Mouse (Mus musculus) adrenal gland, adult (tissue): ENCODE results near the gene Sephs2.
"Not testable (repeated sequence)": the region's sequence is repeated elsewhere in the genome, so short reads cannot be mapped to it uniquely, and the experiment has no call there.

ENCODE experiments used
- DNase-seq, 2 experiments: peaks; one replicate each; pipeline ENCODE4 v3.0.0; 2022 to 2023; ENCODE audit warnings: low spot score in 1 of 2; ENCODE audit not compliant: inconsistent age in 2 of 2

The Sephs2 gene

DNA sequence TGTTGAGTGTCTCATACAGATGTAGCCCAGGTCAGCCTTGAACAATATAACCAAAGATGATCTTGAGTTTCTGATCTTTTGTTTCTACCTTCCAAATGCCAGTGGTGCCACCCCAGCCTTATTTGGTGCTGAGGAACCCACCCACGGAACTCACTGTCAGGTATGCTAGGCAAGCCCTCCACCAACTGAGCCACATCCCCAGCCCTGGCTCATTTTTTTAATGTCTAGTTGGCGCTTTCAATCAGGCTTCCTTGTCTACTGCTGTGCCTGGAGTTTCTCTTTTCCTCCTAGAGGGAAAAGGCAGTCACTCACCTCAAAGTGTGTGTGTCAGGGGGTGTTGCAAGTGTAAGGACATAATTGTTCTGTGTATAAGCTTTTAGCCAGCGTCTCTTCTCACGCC lies 2.8 kb downstream of the Sephs2 start:
- DNase-seq: peak in 1 of 2 experiments; percentile 43

- no peak for DNase-seq
These were observed 3.2 kb downstream of the Sephs2 start for GRCm38 (mm10) chr7:127270666-127271065.

DNA sequence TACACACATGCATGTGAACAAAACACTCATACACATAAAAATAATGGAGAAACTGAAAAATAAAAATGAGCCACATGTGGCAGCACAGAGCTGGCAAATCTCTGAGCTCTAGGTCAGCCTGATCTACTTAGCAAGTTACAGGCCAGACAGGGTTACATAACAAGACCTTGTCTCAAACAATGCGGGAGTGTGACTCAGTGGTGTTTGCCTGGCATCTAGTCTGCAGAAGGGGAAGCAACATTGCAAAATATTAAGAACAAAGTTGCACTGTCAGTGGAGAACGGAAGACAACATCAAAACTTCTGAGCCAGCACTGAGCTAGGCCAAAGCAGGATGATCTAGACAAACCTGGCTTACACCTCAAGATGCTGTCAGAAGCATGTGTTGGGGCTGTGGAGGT lies 3.6 kb downstream of the Sephs2 start:
- DNase-seq: peak in 1 of 2 experiments; percentile 74

- no peak for DNase-seq
These were observed 10.3 kb downstream of the Sephs2 start for GRCm38 (mm10) chr7:127263526-127263925.

DNA sequence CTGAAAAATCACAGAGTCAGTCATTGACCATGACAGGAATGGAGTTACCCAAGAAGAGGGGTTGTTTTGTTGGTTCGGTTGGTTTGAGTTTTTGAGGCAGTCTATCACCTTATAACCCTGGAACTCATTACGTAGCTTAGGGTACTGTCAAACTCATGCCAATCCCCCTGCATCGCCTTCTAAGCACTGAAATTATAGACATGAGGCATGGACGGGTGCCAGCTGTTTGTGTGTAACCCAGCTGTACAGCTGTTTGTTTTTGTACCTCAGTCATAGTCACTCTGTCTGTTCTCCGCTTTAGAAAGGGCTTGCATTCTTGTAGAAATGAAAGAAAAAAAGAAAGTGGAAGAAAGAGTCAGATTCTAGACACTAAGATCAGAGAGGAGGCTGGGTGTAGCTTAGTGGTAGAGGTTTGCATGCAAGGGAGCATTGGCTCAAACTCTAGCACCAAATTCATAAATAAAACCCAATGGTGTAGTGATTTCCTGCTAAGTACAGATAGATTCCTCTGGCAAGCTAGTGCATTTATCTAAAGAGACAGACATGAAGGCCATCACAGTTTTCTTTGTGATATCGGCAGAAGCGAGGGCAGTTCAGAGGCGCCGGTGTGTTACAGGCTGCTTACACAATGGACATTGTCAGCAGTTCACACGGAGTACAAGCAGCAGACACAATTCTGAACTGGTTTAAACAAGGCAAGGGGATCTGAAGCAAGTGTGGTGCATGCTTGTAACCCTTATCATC lies 11.5 kb downstream of the Sephs2 start:
- peak in 1 of 2 experiments; percentile 47 for DNase-seq

- DNase-seq: peak; percentile 98 to 99
These were observed 13.3 kb downstream of the Sephs2 start, which contains the start of gene Dctpp1 for GRCm38 (mm10) chr7:127260309-127261111. Dctpp1 (minus strand) TSS chr7:127260709.

GRCm38 (mm10) chr7:127259186-127259905 lies 14.5 kb downstream of the Sephs2 start:
- peak in 1 of 2 experiments; percentile 23 for DNase-seq

DNA sequence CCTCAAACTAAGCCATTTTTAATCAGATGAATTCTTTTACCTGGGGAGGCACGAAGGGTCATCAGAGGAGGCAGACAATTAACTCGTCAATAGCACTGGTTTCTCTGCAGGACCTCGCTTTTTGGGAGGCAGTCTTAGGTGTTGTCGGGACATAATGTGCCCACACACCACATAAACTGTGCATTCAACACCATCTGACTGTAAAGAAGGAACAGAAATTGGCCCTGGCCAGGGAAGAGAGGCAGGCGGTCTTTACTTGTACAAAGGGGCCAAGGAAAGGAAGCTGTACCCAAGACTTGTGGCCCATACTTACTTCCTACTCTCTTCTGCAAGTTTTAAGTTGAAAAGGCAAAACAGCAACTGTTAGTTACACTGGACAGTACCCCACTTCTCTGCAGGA lies 17.3 kb downstream of the Sephs2 start:
- no peak for DNase-seq

DNA sequence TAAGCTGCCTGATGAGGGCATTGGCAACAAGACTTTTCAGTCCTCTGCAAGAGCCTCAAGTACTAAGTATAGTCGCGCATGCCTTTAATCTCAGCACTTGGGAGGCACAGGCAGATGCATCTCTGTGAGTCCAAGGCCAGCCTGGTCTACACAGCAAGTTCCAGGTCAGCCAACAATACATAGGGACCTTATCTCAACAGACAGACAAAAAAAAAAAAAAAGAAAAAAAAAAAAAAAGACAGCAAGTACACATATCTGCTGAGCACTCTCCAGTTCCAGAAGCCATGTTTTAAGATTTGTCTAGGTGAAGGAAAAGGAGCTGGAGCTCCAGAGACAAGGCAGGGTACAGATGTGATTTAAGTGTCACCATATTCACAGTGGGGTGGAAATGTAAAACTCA lies 17.9 kb downstream of the Sephs2 start:
- DNase-seq: no peak

- DNase-seq: peak in 1 of 2 experiments; percentile 35
These were observed 18.8 kb downstream of the Sephs2 start for GRCm38 (mm10) chr7:127255008-127255407.

DNA sequence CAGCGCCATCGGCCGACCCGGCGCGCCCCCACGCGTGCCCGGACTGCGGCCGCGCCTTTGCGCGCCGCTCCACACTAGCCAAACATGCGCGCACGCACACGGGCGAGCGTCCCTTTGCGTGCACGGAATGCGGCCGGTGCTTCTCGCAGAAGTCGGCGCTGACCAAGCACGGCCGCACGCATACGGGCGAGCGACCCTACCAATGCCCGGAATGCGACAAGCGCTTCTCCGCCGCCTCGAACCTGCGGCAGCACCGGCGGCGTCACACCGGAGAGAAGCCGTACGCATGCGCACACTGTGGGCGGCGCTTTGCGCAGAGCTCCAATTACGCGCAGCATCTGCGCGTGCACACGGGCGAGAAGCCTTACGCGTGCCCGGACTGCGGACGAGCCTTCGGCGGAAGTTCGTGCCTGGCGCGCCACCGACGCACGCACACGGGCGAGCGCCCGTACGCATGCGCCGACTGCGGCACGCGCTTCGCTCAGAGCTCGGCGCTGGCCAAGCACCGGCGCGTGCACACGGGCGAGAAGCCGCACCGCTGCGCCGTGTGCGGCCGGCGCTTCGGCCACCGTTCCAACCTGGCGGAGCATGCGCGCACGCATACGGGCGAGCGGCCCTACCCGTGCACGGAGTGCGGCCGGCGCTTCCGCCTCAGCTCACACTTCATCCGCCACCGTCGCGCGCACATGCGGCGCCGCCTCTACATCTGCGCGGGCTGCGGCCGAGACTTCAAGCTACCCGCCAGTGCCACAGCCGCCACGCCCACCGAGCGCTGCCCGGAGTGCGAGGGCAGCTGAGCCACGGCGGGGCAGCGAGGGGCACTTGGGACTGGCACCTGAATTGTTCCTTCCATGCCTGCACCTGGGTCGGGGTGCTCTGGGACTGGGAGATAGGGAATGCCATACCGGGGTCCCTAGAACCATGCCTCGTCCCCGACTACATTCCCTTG lies 19.8 kb downstream of the Sephs2 start:
- peak; percentile 96 to 97 for DNase-seq

GRCm38 (mm10) chr7:127253341-127253740 lies 20.5 kb downstream of the Sephs2 start:
- DNase-seq: peak in 1 of 2 experiments; percentile 61

GRCm38 (mm10) chr7:127252414-127252813 lies 21.4 kb downstream of the Sephs2 start:
- no peak for DNase-seq

DNA sequence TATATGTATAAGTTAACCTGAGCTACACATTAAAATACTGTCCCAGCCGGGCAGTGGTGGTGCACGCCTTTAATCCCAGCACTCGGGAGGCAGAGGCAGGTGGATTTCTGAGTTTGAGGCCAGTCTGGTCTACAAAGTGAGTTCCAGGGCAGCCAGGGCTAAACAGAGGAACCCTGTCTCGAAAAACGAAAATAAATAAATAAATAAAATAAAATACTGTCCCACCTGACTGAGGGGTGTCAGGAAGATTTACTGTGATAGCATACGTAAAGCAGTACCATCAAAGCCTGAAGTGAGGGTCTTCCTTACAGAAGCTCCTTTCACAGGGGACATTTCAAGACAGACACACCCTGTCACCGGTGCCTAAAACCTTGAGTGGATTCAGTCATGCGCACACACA lies 23.3 kb downstream of the Sephs2 start:
- not testable (repeated sequence) for DNase-seq

DNA sequence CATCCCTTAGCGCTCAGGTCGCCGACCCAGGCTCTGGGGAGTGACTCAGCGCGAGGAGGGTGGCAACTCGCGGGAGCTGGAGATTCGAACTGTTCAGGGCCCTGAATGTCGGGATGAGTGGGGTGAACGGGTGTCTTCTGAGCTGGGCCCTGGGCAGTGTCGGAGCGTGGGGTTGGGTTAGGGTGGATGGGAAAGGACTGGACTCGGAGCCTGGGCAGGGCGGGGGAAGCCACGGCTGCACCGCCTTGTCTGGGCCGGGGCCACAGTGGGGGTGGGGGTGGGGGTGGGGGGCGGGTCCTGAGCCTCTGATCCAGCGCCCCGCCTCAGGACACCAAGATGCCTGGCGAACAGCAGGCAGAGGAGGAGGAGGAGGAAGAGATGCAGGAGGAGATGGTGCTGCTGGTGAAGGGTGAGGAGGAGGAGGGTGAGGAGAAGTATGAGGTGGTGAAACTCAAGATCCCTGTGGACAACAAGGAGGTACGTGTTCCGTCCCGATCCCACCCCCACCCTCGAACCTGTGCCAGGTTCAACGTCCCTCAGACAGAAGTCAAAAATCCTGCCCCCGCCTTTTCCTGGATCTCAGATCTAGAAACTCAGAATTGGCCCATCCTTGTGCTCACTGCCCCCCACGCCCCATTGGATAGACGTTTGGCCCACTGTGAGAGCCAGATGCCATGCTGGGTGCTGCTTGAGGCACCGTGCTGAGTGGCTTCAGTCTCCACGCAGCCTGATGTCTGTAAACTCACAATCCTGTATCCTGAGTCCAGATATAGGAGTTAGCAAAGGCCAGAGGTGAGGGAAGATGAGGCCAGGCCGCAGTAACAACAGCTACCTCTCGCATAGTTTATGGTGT lies 29.0 kb downstream of the Sephs2 start:
- no peak for DNase-seq

DNA sequence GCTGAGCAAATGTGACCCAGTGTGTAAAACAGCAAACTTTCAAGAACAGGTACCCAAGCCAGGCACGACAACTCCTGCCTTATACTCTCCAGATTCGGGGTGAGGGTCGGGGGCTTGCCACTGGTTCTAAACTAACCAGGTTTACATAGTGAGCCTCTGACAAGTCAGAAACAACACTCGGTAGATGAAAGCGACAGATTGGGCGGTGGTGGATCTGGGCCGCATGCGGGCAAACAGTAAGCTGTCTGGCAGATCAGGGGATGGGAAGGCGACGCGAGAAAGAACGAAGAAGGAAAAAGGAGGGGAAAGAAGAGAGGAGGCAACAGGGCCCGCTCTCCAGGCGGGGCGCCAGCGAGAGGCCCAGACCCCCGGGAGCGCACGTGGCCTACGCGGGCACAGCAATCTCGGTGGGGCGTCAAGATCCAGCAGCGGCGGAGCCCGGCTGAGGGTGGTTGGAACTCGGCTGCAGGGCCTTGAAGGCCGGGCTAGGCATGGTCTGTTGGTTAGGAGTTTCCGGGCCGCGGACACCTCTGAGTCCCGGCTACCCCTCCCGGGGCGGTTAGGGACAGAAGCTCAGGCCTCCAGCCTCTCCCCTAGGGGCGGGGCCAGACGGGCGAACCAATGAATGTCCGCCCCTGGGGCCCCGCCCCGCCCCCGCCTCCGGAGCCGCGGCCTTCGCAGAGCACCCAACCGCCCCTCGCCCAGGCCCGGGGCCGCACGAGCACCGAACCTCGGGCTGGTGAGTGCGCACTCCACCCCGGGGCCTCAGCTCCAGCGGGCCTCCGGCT lies 29.8 kb downstream of the Sephs2 start, which contains the start of gene Zfp771:
TSS of gene Zfp771 (plus strand) at position 405 of the 788 bp plus-strand sequence.
- DNase-seq: peak; percentile 97 to 99

- no peak for DNase-seq
These were observed 30.4 kb downstream of the Sephs2 start for GRCm38 (mm10) chr7:127243361-127243867.

DNA sequence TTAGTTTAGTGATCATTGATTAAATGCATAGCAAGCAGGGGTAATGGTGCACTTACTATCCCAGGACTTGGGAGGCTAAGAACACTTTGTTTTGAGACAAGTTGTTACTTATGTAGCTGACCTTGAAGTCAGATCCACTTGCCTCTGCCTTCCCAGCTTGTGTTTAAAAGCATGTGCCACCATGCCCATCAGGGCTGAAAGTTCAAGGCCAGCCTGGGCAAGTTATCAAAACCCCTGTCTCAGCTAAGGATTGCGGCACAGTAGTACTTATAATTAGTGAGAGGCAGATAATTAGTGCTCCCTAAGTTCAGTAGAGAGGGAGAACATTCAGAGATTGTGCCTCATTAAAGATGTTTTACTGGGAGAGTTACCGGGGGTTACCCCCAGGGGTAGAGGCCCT lies 39.1 kb downstream of the Sephs2 start:
- DNase-seq: peak; percentile 67 to 69
